In genomic region chr12:82196615-82197146, GRCm38 (mm10) we compare ENCODE assay signal across 20 mouse cellular contexts. TPM values are rescaled to one million over a fixed set of nuclear protein-coding genes. Genes with fewer than 3 reads are reported as not detected.
DNase-seq lines count a peak whose midpoint lies in the region; ATAC-seq lines count a peak whose summit lies in the region.
"Had no signal": no experiment of that assay in that cellular context is flagged by ENCODE, and none has a peak within 500 bp of the region (broad histone marks: within the 10 kb centered on the region; RNA-seq: fewer than 3 reads in every experiment).

No protein-coding gene starts in this region.

- peak; percentile 75 for DNase-seq in heart, adult 11 months
- no peak for DNase-seq in heart, postnatal 4 days
- no peak for DNase-seq in lung, postnatal 10 days
- peak; percentile 55 for DNase-seq in ZHBTc4 (ENCODE audit: low read depth, low spot score)
- DNase-seq in kidney, adult 11 months: no peak
- DNase-seq in right cerebral cortex, postnatal 25 days: no peak
- DNase-seq: B cell, adult 2 months; cerebellum, adult 11-12 months; cerebellum, postnatal 36 days; heart, postnatal 14 days; lung, adult 2 months; thymus, postnatal 25 days had no signal

- H3K4me1 ChIP-seq in lung, embryonic 15.5 days: peaks cover 52% of the 10 kb centered on the region

- WGBS in lung, embryonic 15.5 days: 28% methylated on average over 7 of the region's 7 CpGs

- no peak overlapping the region for H3K27ac ChIP-seq in lung, embryonic 15.5 days
- H3K27ac ChIP-seq: kidney, postnatal 0 days; neural tube, embryonic 13.5 days had no signal

- no peak overlapping the region for H3K4me3 ChIP-seq in lung, embryonic 15.5 days
- H3K4me3 ChIP-seq: erythroblast, embryonic 14.5 days; megakaryocyte, embryonic 14.5 days; neural tube, embryonic 13.5 days had no signal

- H3K9me3 ChIP-seq in lung, embryonic 15.5 days: no peaks in the 10 kb centered on the region
- H3K9me3 ChIP-seq: megakaryocyte, embryonic 14.5 days; neural tube, embryonic 13.5 days had no signal

- 0 out of 2 replicates have a peak, but pooled peaks have one; percentile 35 for ATAC-seq in lung, embryonic 15.5 days (ENCODE audit: borderline replicate concordance, extremely low read depth, low FRiP score, low TSS enrichment)
- peak; percentile 13; the same call in 1 of the 2 replicates for ATAC-seq in megakaryocyte progenitor cell, adult 5-6 weeks (replicated peaks; ENCODE audit: poor library complexity)
- ATAC-seq: intestine, postnatal 0 days had no signal

- no peaks in the 10 kb centered on the region for H3K27me3 ChIP-seq in lung, embryonic 15.5 days
- H3K27me3 ChIP-seq: megakaryocyte, embryonic 14.5 days; neural tube, embryonic 13.5 days had no signal

- H3K4me2 ChIP-seq in lung, embryonic 15.5 days: no peak overlapping the region
- H3K4me2 ChIP-seq: heart, embryonic 11.5 days; neural tube, embryonic 13.5 days had no signal

- no peak overlapping the region for H3K9ac ChIP-seq in lung, embryonic 15.5 days
- H3K9ac ChIP-seq: neural tube, embryonic 13.5 days had no signal

- H3K36me3 ChIP-seq in lung, embryonic 15.5 days: no peaks in the 10 kb centered on the region
- H3K36me3 ChIP-seq: neural tube, embryonic 13.5 days had no signal

RNA-seq across cellular contexts. Expression of gene Sipa1l1, which starts 27.6 kb away (rescaled TPM):
- 10 to 100 TPM; 28.4 to 29.0 TPM for total RNA-seq in heart, postnatal 4 days (2021)
- polyA plus RNA-seq in lung, embryonic 15.5 days (2015; fragmentation: Nextera tagmentation; extraction: Ambion mirVana): 24.2 and 29.4 TPM in 2 replicates
- total RNA-seq in megakaryocyte progenitor cell, adult 5-6 weeks (2015): 20.8 and 29.9 TPM in 2 replicates
- 26.9 and 28.3 TPM in 2 replicates for total RNA-seq in megakaryocyte progenitor cell, adult 5-6 weeks (2017)

Comparison
In these comparisons a context has a peak if more than half of its experiments do, and no peak if none do; other contexts are left out.
1. DNase-seq: peak in heart, adult 11 months (single experiment) and ZHBTc4 (single experiment); none in heart, postnatal 4 days (single experiment), lung, postnatal 10 days (single experiment), kidney, adult 11 months (single experiment) and right cerebral cortex, postnatal 25 days (single experiment).